Mouse (Mus musculus): ENCODE data around the gene Lzts2.
A peak's percentile ranks its signal among the peaks of the same experiment; 100 is the strongest.

Gene Lzts2

DNA sequence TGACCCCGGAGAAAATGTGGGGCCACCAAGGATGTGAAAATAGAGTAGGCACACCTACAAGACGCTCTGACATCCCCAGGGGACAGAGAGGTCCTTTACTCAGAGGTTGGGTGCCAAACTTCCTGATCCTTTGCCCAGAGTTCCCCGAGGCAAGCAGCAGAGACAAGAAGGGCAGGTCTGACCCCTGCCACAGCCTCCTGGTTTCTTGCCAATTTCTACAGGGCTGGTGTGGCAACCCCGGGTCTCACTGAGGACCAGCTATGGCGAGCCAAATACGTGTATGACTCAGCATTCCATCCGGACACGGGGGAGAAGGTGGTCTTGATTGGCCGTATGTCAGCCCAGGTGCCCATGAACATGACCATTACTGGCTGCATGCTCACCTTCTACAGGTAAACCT is 35.3 kb downstream of the Lzts2 start:
- no peak for DNase-seq (ENCODE audit: low spot score)

DNA sequence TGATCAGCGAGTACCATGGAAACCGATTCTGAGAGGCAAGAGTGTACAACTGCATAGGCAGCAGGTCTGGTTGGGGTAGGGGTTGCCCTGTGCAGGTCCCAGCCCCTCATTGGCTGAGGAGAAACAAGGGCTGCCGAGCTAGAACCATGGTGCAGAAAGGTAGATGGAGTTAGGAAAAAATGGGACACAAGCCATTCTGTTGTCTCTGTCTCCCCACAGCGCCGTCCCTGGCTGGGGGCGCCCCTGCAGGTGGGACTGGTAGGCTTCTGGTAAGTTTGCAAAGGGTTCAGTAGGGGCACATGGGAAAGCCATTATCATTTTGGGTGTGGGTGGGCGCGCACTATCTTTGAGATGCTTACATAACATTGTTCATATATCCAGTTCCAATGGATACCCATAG is 39.2 kb downstream of the Lzts2 start:
- no peak for DNase-seq (ENCODE audit: low spot score)

DNA sequence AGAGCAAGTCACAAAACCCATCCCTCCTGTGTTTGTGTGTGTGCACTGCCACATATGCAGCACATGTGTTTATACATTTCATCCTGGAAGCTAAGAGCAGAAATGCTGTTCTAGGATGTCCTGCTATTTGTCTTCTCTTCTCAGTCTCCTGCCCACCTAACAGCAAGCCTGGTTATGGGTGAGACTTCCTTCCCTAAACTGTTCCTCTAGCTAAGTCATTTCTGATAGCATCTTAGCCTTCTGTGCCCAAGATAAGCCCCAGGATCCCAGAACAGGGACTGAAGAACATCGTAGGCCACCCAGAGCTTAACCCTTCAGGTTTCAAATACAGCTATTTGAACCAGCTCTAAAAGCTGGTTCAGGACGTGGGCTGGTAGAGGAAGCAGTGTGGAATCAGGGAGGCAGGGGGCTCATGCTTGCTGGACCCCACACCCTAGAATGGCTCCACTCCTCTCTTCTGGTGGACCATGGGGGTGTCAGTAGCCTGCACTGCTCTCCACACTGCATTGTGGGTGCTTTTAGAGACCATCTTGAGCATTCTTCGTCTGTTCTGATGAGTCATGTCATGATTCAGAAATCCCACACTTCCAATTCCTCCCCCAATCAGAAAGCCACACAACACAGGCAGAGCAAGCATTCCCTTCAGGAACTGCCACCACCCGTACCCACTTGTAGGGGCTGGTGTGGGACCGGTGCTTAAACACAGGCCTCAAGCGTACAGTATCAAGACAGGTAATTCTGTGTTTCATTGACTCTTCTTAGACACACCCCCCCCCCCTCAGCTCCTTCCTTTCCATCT is 40.9 kb downstream of the Lzts2 start:
- DNase-seq (ENCODE audit: low spot score), result no peak

DNA sequence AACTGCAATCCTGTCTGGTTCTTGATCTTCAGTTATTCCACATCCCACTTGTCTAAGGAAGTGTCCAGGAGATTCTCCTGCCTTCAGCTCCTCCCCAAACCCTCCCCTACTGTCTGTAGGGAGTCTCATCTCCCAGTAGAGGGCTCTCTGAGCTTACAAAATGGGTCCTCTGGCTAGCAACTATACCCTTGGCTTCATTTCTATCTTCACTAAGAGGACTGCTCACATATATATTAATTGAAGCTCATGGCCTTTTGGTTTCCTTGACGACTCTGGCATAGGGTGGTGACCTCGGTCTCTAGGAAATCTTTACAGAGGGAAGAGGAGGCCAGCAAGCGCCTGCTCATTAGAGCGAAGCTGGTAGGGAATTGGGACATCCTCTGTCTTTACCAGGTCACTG is 42.1 kb downstream of the Lzts2 start:
- DNase-seq (ENCODE audit: low spot score), result no peak

DNA sequence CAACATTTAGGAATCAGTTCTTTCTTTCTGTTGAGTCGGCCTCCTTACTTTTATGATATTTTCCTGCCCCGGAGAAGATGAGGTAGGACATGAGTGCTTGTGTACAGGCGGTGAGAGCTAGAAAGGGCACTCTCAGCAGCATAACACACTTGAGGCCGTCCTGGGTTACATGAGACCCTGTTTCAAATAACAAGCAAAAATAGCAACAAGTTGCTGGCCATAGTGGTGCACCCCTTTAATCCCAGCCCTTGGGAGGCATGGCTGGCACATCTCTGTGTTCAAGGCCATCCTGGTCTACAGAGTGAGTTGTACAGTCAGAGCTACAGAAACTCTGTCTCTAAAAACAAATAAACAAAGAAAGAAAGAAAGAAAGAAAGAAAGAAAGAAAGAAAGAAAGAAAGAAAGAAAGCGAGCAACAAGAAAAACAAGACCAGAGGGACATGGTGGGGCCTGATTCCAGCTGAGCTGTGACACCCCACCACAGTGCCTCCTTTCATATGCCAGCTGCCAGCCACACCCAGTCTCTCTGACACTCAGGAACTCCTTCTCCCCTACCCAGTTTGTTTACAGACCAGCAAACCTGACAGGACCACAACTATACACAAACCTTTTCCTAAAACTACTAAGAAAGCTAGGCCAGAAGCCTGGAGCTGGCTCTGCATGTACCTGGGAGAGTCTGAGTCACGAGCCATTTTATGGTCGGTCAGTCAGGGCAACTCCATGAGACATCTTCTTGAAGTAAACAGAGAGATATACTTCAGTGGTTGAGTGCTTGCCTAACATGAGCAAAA is 42.9 kb downstream of the Lzts2 start:
- no peak for DNase-seq (ENCODE audit: low spot score)

DNA sequence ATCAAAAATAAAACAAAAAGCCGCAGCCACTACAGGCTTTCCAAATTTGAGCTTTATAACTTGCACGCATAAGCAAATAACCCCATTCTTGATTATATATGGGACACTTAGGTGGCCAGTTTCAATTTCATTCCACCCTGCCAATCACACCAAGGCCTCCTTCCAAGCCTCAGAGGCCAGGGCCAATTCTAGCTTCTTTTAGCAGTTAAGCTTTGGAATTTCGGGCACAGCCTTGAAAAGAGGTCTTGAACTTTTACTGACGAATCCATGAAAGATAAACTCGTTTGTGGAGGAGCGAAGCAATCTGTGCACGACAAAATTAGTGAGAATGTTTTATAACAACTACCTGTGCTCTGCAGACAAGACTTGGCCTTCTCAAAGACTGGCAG is 43.5 kb downstream of the Lzts2 start:
- DNase-seq (ENCODE audit: low spot score), result no peak

DNA sequence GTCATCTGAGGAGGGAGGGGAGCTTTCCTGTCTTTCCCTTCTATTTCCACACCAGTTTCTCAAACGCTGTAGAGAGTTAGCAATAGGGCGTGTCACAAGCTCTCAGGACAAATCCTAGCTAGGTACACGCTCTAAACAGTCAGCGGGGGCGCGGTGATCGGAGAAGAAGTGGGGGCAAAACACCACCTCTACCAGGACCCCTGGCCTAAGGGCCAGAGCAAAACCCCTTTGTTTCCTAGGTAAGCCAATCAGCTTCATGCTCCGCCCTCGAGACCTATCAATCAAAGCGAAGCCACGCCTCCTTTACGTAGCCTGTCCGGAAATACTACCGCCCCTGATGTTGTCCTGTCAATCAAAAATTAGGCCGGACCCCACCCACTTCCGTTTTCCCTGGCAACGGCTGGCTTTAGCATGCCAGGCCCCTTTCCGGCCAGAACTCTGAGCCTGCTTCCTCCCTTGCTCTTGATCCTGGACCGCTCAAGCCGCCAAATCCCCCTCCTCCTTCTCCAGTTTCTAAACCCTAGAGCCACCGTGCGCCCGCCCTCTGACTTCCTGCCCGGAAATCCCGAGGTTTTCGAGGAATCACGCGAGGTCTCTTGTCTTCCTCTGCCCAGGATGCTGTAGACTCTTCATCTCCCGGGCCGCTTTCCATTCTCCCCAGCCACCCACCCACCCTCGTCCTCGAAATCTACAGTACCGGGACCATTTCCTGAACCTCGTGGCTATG is 44.1 kb downstream of the Lzts2 start:
- peak; percentile 98 for DNase-seq (ENCODE audit: low spot score)

DNA sequence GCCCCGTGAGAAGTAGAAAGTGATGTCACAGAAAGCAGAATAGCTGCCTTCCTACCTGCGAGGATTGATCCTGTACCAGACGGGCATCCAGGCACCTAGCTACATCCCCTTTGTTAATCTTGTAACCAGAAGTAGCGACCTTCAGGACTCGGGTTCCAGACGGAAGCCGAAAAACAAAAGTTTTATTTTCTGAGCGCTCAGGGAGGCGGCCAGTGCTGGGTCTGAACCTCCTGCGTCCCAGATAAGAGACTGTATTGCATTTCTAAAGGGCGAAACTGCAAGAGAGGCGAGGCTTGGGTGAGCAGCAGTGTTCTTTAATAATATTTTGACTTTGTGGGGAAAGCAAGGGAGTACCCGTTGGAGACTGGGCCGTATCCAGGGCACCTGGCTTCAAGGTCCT is 44.6 kb downstream of the Lzts2 start:
- DNase-seq (ENCODE audit: low spot score), result no peak

DNA sequence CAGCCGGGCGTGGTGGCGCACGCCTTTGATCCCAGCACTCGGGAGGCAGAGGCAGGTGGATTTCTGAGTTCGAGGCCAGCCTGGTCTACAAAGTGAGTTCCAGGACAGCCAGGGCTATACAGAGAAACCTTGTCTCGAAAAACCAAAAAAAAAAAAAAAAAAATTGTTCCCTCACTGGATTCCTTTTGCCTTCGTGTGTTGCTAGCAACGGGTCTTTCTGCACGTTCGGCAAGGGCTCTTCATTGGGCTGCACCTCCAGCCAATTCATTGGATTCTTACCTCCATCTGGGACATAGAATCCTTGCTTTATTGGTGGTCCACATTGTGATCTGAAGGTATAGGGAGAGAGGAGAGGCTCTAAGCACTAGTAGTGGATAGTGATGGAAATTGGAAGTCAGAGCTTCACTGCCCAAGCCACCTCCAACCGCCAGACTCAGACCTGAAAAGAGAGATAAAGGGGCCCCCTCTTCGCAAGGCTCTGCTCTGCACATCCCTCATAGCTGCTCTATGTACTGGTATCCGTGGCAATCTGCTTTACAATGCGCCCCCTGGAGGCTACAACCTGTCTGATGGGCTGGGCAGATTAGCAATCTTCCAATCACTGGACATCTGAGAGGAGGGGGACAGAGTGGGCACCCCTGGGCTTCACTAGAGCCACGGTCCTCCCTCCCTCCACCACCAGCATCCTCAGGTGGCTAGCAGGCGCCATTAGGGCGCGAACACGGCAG is 49.5 kb downstream of the Lzts2 start:
- no peak for DNase-seq (ENCODE audit: low spot score)

DNA sequence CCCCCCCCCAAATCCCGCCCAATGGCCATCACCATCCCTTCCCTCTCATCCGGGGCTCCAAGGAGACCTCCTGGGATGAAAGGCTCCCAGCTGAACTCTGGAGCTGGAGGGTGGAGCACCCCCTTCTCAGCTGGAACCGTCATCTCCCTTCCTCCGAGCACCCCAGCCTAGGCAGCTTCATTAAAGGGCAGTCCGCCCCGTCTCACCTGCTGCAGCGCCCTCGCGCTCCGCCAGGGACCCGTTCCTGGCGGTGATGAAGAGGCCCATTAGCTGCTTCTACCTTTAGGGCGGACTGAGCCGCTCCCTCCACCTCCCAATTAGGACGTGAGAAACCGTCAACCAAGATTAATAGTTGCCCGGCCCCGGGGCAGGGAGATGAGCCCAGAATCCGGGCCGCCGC is 51.0 kb downstream of the Lzts2 start:
- no peak for DNase-seq (ENCODE audit: low spot score)

DNA sequence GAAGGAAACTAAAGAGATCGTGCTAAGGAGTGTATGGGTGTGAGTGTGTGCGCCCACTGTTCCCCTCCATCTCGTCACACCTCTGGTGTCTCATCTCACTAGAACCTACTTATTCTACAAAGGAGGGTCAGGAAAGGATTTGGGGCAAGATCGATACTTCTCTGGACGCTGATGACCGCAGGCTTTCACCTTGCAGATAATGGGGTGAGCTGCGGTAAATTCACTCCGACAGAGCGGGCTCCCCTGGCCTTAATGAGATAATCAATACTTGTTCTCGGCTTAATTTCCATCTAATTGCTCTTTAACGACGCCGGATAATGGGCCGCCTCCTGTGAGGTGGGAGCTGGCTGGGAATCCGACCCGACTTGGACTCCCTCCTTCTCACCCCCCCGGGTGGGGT is 53.0 kb downstream of the Lzts2 start:
- no peak for DNase-seq (ENCODE audit: low spot score)

DNA sequence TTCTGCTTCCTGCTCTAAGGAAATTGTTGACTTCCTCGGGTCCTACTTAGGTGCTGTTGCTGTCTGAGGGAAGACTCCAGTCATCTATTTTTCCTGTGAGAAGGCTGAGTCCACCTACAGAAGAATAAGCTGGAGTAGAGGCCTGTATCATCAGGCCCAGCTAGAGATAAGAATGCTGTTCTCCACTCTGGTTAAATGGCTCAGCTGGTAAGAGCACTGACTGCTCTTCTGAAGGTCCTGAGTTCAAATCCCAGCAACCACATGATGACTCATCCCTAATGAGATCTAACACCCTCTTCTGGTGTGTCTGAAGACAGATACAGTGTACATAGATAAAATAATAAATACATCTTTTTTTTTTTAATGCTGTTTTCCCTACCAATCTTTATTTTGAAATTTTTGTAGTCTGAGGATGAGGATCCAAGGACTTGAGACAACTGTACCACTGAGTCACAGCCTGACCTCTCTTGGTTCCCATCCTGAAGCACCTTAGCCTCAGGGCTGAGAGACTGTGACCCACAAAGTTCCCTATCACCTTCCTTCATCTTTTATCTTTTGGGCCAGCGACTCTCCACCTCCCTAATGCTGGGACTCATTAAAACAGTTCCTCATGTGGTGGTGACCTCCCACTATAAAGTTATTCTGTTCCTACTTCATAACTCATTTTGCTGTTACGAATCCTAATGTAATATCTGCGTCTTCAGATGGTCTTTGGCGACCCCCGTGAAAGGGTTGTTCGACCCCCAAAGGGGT is 53.7 kb downstream of the Lzts2 start:
- no peak for DNase-seq (ENCODE audit: low spot score)

DNA sequence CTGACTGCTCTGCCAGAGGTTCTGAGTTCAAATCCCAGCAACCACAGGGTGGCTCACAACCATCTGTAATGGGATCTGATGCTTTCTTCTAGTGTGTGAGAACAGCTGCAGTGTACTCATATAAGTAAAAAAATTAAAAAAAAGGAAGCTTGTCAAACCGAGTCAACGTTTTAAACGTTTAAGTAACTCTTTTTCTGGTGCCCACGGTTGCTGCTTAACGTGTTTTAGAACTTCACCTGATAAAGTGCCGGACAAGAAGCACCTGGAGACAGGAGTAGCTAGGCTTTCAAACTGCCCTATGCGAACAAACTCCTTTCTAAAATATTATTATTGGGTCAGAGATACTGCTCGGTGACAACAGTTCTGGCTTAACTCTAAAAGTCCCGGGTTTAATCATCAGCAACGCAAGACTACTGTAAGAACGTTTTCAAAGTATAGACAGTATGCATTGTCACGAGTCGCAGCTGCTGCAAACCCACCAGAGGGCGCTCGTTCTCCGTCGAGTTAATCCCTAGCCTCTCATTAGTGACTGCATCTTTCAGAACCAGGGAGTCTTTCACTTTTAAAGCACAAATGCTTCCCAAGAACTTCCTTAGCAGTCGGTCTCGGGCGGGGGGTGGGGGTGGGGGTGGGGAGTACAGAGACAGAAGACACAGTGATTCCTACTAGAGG is 59.8 kb downstream of the Lzts2 start:
- DNase-seq (ENCODE audit: low spot score), result peak; percentile 66

DNA sequence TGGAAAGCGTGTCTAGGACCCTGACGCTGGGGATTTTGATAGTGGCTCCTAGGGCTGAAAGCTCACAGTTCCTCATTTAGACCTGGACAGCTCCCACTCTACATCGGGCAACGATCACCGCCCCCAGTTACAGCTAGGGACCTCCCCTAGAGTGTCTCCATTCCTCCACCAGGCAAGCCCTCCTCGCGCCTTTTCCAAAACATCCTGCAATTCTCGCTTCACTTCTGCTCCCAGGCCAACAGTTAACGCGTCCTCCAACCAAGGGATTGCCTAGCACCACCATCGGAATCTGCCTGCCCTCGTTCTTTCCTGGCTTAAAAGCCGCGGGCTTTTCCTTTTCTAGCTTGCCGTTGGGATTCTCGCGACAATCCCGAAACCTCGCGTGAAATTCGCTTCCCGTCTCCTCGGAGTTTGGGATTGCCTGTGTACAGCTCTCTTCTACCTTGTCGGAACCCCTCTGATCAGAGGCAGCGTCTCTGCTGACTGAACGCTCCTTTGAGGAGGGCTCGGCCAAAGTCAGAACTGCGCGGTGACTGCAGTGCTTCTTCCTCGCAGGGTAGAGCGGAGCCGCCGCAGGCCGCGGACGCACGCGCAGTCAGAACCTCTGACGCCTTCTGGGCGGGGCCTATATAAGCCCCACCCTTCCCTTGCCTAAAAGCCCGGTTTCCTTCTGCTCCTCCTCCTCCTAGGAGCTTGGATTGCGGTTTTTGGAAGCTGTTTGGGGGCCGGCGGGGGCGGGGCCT is 60.5 kb downstream of the Lzts2 start, which contains the start of gene Kazald1:
TSS of gene Kazald1 (plus strand) at position 662 of the 743 bp plus-strand sequence.
- DNase-seq (ENCODE audit: low spot score), result peak; percentile 92

DNA sequence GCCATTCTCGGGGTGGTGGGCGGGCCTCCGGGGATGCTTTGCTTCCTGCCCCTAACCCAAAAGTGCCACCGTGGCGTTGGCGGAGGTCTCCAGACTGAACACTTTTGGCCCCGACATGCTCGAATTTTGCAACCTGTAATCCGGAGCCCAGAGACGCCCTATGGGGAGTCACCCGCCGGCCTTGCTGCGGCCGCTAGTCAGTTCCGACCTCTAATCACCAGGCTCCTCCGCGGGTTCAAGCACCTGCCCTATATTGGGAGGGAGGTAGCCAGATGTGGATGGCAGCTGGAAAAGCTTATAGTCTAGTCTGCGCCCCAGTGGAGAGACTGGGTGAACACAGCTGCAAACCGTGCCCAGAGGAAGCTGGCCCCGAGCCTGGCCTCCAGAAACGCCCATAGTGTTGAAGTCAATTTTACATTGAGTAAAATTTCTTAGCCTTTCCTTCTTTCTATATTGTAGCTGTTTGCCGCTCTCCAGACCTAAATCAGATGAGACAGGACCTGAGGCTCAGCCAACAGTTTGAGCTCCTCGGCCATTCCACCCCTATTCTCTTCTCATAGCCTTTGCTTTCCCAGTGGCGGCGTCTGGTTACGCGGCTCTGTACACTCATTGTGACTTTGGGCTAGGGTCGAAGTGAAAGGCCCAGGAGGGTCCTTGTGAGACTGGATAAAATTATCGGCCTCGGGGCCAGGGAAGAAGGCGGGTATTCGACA is 61.3 kb downstream of the Lzts2 start:
- no peak for DNase-seq (ENCODE audit: low spot score)

DNA sequence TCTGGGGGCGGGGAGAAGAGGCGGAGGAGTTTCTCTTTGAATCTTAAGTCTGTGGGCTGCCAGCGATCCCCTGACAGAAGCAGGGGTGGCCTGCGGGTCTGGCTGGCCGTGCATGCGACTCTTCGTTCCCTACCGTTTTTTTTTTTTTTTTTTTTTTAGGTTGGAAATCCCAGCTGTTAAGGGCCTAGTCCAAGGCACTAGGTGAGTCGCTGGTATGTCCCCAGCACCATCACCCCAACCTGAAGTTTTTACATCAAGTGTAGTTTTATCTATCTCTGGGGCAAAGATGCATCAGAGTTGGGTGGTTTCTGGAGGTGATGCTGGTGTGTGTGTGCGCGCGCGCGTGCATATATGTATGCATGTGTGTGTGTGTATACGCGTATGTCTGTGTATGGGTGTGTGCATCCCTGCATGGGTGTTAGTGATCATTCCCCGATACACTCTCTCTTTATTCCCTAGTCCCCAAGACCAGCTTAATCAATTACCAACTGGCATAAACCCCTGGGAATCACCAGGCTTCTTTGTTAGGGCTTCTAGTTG is 61.9 kb downstream of the Lzts2 start:
- no peak for DNase-seq (ENCODE audit: low spot score)
